Mouse (Mus musculus): ENCODE measurements at regions not wholly inside any gene's neighbourhood (a gene's known extent, or its start where the extent isn't known, plus 50 kb on each side); places are given as distances from the start of the nearest gene placed in this dataset.
"Not testable (repeated sequence)": the region's sequence is repeated elsewhere in the genome, so short reads cannot be mapped to it uniquely, and the experiment has no call there.

- no peak for DNase-seq (ENCODE audit: low read depth, low spot score)
Observed at GRCm38 (mm10) chr4:124395966-124396395, 214.6 kb downstream of the 3100002H09Rik start.

GRCm38 (mm10) chr4:124395069-124395965, 215.3 kb downstream of the 3100002H09Rik start:
- DNase-seq (ENCODE audit: low read depth, low spot score), result no peak

GRCm38 (mm10) chr4:124393595-124393994, 217.0 kb downstream of the 3100002H09Rik start:
- no peak for DNase-seq (ENCODE audit: low read depth, low spot score)

- DNase-seq (ENCODE audit: low read depth, low spot score), result no peak
Observed at GRCm38 (mm10) chr4:124389067-124389466, 221.5 kb downstream of the 3100002H09Rik start.

GRCm38 (mm10) chr4:124385106-124386055, 225.2 kb downstream of the 3100002H09Rik start:
- no peak for DNase-seq (ENCODE audit: low read depth, low spot score)

GRCm38 (mm10) chr4:124376504-124376903, 234.1 kb downstream of the 3100002H09Rik start:
- DNase-seq (ENCODE audit: low read depth, low spot score), result no peak

- DNase-seq (ENCODE audit: low read depth, low spot score), result no peak
Observed at GRCm38 (mm10) chr4:124375581-124375980, 235.0 kb downstream of the 3100002H09Rik start.

- DNase-seq (ENCODE audit: low read depth, low spot score), result no peak
Observed at GRCm38 (mm10) chr4:124368831-124369230, 241.8 kb downstream of the 3100002H09Rik start.

GRCm38 (mm10) chr4:124368085-124368484, 242.5 kb downstream of the 3100002H09Rik start:
- DNase-seq (ENCODE audit: low read depth, low spot score), result no peak

- DNase-seq (ENCODE audit: low read depth, low spot score), result no peak
Observed at GRCm38 (mm10) chr4:124360578-124360908, 250.1 kb downstream of the 3100002H09Rik start.

- DNase-seq (ENCODE audit: low read depth, low spot score), result peak; percentile 3
Observed at GRCm38 (mm10) chr4:124359707-124360577, 250.7 kb downstream of the 3100002H09Rik start.

GRCm38 (mm10) chr4:124358456-124358855, 252.1 kb downstream of the 3100002H09Rik start:
- DNase-seq (ENCODE audit: low read depth, low spot score), result not testable (repeated sequence)

GRCm38 (mm10) chr4:124350361-124350760, 260.2 kb downstream of the 3100002H09Rik start:
- DNase-seq (ENCODE audit: low read depth, low spot score), result no peak

- DNase-seq (ENCODE audit: low read depth, low spot score), result no peak
Observed at GRCm38 (mm10) chr4:124349610-124350295, 260.9 kb downstream of the 3100002H09Rik start.

- DNase-seq (ENCODE audit: low read depth, low spot score), result no peak
Observed at GRCm38 (mm10) chr4:124349055-124349454, 261.5 kb downstream of the 3100002H09Rik start.

- DNase-seq (ENCODE audit: low read depth, low spot score), result no peak
Observed at GRCm38 (mm10) chr4:124340073-124340472, 270.5 kb downstream of the 3100002H09Rik start.

GRCm38 (mm10) chr4:124335726-124336125, 274.9 kb downstream of the 3100002H09Rik start:
- DNase-seq (ENCODE audit: low read depth, low spot score), result no peak

GRCm38 (mm10) chr4:124332974-124333373, 277.6 kb downstream of the 3100002H09Rik start:
- DNase-seq (ENCODE audit: low read depth, low spot score), result no peak

GRCm38 (mm10) chr4:124332416-124332815, 278.2 kb downstream of the 3100002H09Rik start:
- no peak for DNase-seq (ENCODE audit: low read depth, low spot score)

GRCm38 (mm10) chr4:124329107-124329771, 281.4 kb downstream of the 3100002H09Rik start:
- DNase-seq (ENCODE audit: low read depth, low spot score), result no peak
